Mouse (Mus musculus): ENCODE measurements around the gene Atrnl1.
A peak's percentile ranks its signal among the peaks of the same experiment; 100 is the strongest.
"Not testable (repeated sequence)": the region's sequence is repeated elsewhere in the genome, so short reads cannot be mapped to it uniquely, and the experiment has no call there.

The Atrnl1 gene

DNA sequence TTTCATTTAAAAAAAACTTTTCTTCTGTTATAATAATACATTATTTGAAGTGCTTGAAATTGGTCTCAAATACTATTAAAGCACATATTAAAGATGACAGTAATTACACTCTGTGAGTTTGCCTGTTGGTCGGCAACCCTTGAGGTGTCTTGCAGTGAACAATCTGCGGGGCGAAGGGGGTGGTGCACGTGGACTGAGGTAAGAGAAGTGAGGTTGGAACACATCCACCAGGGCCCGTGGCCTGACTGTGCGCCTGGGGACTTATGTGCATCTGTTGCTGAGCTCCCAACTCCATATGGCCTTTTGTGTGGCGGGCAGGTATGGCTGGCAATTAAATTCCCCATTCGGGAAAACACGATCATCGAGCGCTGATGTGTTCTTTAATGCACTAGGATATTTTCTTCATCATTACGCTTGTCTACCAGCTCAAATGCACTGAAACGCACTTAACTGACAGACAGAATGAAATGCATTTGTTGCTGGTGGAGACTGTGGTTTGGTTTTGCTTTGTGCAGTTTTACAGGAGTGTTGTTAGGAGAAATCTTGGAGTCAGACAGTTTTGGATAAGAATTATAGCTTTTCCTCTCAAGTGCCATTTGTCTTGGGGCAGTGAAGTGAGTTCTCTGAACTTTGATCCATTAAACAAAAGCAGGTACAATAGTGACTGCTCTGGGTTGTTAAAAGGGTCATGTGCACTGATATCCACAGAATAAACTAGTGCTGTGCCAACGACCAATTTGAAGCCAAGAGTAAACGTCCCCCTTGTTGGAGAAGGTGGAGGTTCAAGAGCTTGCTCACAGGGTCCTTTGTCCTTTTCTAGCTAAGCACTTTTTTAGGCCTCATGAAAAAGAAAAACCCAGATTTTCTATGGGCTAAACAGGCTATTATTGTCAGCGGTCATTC is 351.2 kb downstream of the Atrnl1 start:
- DNase-seq (ENCODE audit: low spot score in 2 of 2) = no peak

DNA sequence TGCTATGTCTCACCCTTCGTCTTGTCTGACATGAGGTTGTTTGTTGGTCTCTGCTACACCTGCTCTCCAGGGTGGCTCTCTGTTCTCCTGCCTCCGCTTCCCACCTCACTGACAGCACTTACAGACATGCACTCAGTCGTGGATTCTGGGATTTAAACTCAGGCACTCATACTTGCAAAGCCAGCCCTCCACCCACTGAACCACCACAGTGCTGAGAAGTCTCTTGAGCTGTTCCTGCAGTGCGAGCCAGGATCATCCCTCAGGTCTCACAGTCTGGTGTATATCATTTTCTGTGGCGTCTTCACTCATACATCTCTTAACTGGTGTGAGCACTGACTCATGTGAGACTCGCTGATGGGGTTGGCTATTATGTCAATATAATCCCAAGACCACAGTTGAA is 353.0 kb downstream of the Atrnl1 start:
- DNase-seq (ENCODE audit: low spot score in 2 of 2) = no peak

DNA sequence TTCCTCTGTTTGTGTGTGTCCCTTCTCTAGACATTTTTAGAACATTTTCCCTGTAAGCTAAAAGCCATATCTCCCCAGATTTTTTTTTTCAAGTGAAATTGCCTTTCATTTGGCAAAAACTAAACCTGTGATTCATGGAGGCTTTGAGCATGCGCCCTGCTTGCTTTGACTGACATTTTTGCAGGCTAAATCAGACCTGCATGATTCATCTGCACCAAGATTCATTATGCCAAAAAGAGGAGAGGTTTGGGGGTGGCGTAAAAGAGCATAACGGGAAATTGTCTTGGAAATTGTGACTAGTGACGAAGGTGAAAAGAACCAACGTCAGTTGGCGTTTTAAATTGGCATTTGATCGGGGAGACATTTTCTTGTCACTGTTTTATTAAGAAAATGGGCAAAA is 358.9 kb downstream of the Atrnl1 start:
- DNase-seq (ENCODE audit: low spot score in 2 of 2) = no peak

DNA sequence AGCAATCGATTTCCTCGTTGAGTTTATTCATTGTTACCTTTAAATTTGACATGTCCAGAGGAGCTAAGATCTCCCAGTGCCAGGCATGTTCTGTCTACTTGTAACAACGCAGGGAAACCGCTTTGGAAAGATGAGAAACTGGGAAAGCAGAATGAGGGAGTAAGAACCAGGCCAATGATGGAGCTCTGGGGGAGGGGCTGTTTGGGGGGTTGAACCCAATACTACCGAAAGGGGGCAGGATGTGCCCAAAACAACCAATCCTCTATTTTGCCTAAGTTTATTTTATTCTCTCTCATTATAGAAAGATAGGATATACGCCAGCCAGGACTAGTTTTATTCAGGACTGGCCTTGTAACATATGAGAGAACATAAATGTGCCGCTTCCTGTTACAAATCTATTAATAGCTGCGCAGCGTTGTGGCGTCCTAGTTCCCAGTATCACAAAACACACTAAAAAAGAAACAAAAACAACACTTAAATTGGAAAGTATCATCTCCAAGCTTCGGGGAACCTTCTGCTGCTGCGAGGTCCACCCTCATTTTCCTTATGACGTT is 359.6 kb downstream of the Atrnl1 start:
- no peak for DNase-seq (ENCODE audit: low spot score in 2 of 2)

DNA sequence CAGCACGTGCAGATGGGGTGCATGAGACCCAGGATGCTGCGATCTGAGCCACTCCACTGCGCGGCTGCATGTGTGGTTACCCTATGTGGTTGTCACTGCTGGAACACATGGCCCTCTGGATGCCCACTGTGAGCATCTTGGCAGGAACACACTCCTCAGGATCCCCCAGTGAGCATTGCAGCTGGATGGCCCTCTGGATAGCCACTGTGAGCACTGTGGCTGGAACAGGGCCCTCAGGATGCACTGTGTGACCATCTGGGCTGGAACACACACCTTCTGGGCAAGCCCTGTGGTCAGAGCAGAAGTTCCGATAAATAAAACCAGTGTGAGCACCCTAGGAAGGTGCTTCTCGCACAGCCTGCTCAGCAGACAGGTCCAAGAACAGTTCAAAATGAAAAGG is 364.4 kb downstream of the Atrnl1 start:
- DNase-seq (ENCODE audit: low spot score in 2 of 2) = no peak

DNA sequence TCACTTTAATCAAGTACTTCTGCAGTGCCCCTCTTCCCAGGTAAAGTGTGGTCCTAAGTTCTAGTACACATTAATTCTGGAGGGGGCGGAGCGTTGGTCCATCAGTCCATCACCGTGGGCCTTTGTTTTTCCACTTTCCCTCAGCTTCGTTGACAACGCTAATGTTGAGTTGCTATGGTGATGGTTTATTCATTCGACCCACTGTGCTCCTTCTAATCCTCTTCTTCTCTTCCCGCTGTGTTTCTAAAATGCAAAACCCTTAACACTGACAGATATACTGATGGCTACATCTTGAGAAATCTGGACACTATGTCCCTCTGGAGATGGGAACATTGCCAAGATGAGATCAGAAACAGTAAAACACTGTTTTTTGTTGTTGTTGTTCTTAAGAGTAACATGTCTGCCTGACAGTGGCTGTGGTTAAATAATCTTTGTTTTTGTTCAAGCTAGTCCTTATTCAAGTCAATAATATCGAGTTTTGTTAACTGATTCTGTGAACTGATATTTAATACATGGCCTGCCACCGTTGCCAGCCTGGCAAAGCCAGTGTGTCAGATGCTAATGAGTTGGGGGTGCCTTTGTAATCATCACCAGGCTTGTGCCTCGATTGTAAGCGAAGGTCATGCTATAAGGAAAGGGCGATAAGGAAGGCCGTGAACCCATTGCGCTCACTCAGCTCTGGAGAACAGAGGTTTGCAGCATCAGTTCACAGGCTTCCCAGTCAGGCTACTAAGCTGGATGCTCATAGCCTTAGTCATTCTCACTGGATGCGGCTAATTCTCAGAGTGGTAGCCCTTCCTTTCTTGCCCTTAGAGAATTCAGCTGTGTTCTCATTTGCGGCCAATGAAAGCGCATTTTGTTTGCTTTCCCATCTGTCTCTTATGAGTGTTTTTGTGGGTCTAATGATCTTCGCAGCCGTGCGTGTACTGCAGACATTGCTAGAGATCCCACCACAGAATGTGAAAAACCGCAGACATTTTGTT is 375.4 kb downstream of the Atrnl1 start:
- no peak for DNase-seq (ENCODE audit: low spot score in 2 of 2)

DNA sequence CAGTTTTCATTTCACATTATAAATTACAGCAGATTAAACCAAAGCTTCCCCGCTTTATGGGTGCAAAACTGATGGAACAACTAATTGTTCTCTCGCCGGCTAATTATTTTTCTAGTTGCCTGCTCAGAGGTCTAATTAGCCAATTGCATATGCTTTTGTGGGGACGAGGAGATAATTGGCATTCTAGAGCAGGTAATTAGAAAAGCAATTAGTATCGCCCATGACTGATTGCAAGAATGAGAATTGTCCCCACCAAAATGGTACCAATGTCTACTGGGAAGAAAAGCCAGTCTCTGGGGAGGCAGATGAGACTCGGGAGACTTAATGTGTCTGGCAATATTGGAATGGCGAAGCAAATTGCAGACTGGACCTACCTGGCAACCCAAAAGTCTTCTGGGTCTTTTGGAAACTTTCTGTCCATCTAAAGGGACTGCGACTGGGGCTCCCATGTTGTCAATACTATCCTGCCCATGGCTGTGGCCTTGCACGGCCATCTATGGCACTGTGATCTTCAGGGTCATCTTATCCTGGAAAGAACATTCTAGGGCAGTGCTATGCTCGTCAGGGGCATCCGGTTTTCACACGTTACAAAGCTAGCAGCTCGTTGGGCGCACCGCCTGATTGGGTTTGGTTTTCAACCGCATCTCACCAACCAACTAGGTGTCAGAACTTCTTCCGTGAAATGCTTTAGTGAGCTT is 377.0 kb downstream of the Atrnl1 start:
- no peak for DNase-seq (ENCODE audit: low spot score in 2 of 2)

DNA sequence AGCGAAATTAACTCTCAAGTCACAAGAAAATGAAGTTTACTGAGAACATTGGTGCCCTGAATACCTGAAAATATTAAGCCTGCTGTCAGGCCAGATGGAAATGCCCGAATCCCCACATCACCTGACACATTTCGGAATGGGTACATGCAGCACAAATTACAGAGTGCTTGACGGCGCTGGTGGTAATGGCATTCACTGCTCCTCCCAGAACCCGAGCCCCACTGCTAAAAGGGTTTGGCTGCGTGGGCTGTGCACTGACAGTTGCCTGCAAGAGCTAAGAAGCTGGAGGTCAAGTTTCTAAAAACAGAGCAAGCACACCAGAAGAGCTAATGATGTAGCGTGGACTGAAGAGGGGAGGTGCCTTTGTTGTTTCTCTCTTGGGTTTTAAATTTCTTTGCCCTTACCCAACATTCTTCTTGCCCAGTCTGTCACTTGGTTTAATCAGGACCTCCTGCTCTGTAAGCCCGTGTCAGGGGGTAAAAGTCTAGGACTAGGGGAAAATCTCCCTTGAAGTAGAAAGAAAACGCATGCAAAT is 377.8 kb downstream of the Atrnl1 start:
- no peak for DNase-seq (ENCODE audit: low spot score in 2 of 2)

DNA sequence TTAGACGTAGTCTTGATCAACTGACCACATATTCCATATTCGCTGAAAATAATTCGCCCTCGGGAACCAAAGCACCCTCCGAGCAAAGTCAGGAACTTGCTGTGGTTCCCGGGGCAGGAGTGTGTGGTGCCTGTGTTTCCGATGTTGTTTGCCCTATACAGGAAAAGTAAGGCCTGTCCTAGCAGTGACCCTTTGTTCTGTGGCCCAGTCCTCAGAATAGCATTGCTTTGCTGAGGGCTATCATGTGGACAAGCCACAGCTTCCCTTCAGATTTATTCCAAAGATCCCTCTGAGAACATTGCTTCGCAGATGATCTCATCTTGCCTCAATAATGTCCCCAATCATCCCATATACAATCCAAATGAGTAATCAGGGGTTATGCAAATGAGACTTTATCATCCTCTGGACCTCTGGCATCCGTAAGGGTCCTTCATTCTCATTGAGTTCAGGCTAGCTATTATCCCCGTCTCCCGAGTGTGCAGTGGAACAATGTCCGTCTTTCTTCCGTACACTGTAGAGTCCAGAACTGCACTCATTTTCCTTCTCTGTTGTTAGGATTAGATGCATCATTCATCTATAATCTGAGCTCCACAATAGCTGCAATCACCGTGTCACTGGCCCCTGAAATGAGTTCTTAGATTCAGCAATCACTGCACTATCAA is 380.4 kb downstream of the Atrnl1 start:
- no peak for DNase-seq (ENCODE audit: low spot score in 2 of 2)

DNA sequence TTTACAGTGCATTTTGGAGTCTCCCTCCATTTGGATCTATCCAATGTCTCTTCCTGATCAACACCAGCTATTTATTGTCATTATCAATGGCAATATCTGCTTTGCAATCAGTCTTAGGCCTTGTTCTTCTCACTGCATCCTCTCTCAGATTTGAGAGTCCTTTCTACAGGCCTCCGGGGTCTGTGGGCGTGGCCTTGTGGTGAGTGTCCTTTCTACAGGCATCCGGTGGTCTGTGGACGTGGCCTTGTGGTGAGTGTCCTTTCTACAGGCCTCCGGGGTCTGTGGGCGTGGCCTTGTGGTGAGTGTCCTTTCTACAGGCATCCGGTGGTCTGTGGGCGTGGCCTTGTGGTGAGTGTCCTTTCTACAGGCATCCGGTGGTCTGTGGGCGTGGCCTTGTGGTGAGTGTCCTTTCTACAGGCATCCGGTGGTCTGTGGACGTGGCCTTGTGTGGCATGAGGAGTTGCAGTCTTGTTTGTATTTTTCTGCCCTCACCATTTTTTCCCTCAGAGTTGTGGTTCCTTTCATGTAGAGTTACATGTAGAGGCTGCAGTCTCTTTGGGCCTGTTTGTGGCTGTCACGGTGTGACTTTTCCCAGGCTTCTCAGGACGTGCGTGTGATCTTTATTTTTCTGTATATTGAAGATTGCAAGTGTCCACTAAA is 383.5 kb downstream of the Atrnl1 start:
- not testable (repeated sequence) for DNase-seq (ENCODE audit: low spot score in 2 of 2)

DNA sequence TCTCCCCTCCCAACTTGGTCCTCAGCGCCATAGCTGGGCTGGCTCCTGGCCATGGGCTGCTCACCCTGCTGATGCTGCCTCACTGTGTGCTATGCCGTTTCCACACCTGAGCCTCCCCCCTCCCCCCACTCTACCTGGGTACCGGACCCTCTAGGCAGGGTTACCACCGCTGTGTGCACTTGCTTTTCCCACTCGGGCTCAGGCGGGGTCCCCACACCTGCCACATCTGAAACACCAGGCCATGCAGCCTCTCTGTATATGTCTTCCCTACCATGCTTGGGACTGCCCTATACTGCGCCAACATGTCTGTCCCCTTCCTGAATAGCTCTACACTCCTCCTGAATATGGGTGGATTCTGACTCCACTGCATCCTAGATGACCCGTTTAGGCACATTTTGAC is 384.2 kb downstream of the Atrnl1 start:
- DNase-seq (ENCODE audit: low spot score in 2 of 2) = no peak

DNA sequence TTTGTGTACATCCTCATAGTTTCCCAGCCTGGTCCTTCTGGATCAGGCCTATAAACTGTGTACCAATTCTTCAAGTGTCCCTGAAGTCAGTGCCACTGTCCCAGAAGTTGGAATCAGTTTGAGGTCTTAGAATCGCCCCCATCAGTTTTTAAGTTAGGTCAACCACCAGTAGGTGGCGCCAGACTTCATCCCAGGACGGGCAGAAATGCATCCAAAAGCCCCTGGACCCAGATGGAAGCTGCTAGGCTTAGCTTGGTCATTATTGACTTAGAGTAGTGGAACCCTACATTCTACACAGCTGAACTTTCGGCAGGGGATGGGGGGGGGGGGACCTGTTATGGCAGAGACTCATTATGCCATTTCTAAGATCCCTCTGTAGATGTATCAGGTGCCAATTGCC is 387.1 kb downstream of the Atrnl1 start:
- peak in 1 of 2 experiments; percentile 20 for DNase-seq (ENCODE audit: low spot score in 2 of 2)

DNA sequence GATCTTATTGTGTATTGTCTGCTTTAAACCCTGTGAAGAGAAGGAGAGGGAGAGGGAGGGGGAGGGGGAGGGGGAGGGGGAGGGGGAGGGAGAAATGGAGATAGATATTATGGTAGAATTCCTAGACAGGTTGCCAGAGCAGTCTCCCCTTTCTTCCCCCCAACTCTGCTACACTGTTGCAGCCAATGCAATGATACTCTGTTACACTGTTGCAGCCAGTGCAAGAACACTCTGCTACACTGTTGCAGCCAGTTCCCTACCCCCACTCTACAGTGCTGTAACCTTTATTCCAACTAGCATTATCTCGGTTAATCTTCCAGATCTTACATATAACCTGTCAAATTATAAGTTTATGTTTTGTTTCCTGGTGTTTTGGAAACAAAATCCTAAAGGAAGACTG is 400.8 kb downstream of the Atrnl1 start:
- DNase-seq (ENCODE audit: low spot score in 2 of 2) = no peak

DNA sequence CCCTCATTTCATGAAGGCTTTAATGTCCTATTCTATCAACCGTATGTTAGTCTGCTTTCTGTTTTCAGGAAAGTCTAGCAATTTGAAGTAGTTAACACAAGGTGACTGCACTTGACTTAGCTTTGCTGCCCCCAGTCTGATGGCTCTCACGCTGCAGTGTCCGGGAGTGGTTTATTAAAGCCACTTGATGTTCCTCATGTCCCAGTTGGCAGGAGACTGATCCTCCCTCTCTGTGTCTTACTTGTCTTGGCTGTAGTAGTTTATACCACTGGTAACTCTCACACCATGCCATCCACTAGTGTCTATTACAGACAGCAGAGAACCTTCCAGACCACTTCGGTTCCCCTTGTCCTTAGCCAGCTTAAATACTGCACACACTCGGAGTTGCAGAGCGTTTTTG is 404.9 kb downstream of the Atrnl1 start:
- DNase-seq (ENCODE audit: low spot score in 2 of 2) = no peak

DNA sequence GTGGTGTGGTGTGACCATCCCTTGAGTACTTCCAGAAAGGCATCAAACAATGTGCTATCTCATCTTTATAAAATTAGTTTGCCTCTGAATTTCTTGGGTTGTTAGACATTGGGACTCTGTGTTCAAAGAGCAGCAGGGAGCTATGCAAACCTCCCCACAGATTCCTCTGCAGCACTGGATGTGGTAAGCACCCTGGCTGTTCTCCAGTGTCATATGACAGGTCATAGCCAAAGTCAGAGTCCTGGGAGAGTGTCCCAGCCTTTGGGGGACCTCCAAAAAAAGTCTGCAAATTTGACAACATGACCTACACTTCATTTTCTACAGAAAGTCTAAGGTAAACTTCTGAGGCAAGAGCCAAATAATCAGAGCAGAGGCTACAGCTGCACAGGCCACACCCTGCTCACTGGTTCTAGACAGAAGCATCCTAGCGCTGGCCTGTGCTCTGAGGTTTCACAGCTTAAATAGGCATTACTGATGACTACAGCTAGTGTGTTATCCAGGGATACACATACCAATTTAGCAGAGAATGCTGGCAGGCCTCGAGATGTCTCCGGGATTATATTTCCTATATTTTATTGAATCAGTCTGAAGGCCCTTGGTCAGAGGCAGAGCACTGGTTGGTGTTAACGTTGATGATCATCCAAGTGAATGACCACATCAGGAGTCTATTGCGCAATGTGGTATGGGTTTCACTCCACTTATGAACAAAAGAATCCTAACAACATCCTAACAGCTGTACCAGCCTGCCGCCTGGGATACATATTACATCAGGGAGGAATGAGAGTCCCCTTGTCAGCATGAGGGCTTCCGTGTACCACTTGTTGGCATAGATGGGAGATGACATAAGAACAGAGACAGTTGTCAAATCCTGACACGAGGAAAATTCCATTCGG is 406.0 kb downstream of the Atrnl1 start:
- peak in 1 of 2 experiments; percentile 47 for DNase-seq (ENCODE audit: low spot score in 2 of 2)

DNA sequence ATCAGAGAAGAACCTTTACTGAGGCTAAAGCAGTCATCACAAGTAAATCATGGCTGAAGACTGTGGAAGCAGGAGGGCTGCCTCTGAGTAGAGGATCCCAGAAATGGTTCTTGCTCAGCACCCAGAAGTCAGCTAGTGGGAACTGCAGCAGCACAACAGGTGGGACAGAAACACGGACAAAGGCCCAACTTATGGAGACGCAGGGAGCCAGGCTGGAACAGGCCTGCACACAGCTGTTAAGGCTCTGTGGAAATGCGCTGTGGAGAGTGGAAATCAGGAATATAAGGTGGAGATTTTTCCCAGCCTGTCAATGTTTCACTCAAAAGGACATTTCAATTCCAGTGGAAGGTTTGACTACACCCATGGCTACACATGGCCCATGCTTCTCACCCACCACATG is 406.6 kb downstream of the Atrnl1 start:
- DNase-seq (ENCODE audit: low spot score in 2 of 2) = no peak

DNA sequence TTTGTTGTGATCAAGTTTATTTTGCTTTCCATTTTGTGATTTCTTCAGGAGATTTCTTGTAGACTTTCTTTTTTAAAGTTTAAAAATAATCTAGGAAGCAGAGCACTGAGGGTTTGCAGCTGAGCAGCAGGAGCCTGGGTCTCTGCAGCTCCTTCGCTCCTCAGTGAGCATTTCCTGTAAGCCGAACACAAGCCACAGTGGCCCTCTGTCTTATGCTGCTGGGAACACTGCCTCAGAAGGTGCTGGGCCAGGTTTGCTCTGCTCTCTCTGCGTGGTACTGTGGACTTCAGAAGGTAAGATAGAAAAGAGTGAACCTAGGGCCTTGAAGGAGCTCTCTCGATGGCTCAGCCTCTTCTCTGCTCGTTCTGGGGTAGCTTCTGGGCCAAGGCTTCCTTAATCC is 407.9 kb downstream of the Atrnl1 start:
- no peak for DNase-seq (ENCODE audit: low spot score in 2 of 2)

DNA sequence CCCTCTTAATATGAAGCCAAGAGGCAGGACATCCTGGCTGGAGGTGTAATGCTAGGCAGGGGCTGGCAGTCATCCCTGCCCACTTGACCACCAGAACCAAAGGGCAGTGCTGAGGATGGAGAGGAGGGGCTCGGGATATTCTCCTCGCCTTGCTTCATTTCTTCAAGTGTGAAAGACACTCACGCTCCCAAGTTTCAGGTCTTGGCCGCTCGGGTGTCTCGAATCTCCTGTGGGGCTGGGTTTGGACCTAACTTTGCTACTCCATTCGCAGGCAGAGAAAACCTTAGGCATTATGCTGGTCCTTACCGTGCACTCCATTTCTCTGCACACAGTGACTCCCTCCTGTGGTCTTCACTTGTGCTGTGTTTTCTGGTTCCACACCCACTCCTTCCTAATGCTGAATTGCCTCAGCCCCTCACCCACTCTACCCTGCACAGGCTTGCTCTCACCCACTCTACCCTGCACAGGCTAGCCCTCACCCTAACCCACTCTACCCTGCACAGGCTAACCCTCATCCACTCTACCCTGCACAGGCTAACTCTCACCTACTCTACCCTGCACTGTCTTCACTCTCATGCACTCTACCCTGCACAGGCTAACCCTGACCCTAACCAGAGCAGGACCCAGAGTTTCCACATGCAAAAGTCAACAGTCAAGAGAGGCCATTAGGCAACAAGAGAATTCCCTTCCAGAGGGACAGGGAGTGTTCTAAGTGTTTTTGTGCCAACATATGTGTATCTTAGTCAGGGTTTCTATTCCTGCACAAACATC is 410.9 kb downstream of the Atrnl1 start:
- no peak for DNase-seq (ENCODE audit: low spot score in 2 of 2)
